Mouse (Mus musculus): ENCODE results near the gene Vcl. TPM values are rescaled to one million over a fixed set of nuclear protein-coding genes. Genes with fewer than 3 reads are reported as not detected.
A peak's percentile ranks its signal among the peaks of the same experiment; 100 is the strongest.

Vcl gene
- polyA plus RNA-seq, 1 experiment = 494 TPM

DNA sequence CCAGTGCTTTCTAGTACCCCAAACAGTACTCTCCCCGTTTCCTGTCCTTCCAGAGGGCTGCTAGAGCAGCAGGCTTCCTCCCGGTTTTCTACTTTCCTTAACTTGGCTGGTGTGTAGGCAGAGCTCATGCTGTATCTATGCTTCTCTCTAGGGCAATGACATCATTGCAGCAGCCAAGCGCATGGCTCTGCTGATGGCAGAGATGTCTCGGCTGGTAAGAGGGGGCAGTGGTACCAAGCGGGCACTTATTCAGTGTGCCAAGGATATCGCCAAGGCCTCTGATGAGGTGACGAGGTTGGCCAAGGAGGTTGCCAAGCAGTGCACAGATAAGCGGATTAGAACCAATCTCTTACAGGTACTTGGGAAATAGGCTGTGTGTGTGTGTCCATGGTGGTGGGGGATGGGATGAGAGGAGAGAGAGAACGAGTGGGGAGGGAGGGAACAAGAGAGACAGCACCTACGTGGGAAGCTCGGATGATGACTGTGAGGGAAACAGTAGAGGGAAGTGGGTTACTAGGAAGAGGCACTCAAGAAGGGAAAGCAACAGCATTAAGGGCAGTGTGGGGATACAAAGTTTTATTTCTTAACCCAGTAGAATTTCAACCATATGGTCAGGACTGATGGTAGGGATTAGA lies 99.9 kb downstream of the Vcl start:
- TF ChIP-seq POLR2A (IDR thresholded peaks at IDR 0.05; ENCODE audit: low read depth, low read length) = no peak
- TF ChIP-seq CTCF (IDR thresholded peaks at IDR 0.05; ENCODE audit: borderline replicate concordance, insufficient read depth, low read length) = no peak
- H3K4me1 ChIP-seq (ENCODE audit: control insufficient read depth, insufficient read depth, low read length) = peaks cover 4% of the 10 kb centered on the region; the same call in 1 of the 2 replicates
- H3K4me3 ChIP-seq (ENCODE audit: insufficient read depth, low read length) = no peak overlapping the region
- no peak overlapping the region for H3K27ac ChIP-seq (ENCODE audit: insufficient read depth, low read length)

DNA sequence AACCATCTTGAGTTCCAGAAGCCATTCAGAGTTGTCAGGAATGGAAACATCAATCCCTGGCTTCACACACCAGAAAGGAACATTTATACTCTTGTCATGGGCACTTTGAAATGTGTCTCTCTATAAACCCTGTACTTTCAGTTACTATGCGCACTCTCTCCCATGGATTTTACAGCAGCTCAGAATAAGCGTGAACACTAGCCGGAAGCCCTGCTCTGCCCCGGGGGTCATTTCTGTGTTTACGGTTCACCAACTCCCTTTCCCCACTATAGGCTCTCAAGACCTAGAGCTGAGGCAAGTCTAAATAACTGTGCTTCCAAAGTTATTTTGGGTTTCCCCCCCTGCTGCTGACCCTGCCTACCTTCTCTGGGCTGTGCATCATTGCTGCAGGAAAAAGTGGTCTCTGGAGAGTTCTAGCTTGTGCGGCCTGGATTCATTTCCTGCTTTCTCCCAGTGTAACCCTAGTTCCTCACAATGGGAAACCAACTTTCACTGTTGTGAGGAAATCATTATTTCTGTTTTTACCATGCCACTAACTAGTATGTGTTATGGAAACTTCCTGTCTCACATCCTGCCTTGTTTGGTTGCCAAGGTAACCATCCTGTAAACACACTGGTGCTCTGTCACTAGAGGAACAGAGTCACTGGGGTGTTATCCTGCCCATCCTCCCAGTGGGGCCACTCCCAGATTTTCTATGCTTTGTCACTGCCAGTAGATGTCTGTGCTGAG lies 102.7 kb downstream of the Vcl start:
- Histone ChIP-seq H3K4me3 (ENCODE audit: insufficient read depth, low read length) (no peak overlapping the region), H3K27ac (ENCODE audit: insufficient read depth, low read length) (peak overlapping the region; percentile 16; the same call in 1 of the 2 replicates), H3K4me1 (ENCODE audit: control insufficient read depth, insufficient read depth, low read length) (peaks cover 2% of the 10 kb centered on the region; the same call in 1 of the 2 replicates)
- TF ChIP-seq CTCF (IDR thresholded peaks at IDR 0.05; ENCODE audit: borderline replicate concordance, insufficient read depth, low read length) = no peak
- no peak for TF ChIP-seq POLR2A (IDR thresholded peaks at IDR 0.05; ENCODE audit: low read depth, low read length)

DNA sequence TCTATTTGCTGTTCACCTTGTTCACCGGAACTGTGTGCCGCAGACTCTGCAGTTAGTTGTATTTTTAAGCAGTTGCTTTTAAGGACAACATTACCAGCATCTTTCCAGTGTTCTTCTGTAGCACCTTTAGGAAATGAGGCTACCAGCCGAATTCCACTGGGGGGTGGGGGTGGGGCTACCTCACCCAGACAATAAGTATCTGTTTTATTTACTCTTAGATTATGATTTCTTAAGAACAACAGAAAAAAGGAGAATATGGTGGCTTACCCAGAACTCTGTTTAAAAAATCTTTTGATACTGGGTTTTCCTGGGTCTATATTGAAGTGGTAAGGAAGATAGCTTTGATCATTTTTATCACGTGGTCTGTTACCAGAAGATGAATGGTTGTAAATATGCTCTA lies 105.1 kb downstream of the Vcl start:
- Histone ChIP-seq H3K4me3 (ENCODE audit: insufficient read depth, low read length) (no peak overlapping the region), H3K27ac (ENCODE audit: insufficient read depth, low read length) (no peak overlapping the region), H3K4me1 (ENCODE audit: control insufficient read depth, insufficient read depth, low read length) (peaks cover 2% of the 10 kb centered on the region; the same call in 1 of the 2 replicates)
- TF ChIP-seq POLR2A (IDR thresholded peaks at IDR 0.05; ENCODE audit: low read depth, low read length) (no peak), CTCF (IDR thresholded peaks at IDR 0.05; ENCODE audit: borderline replicate concordance, insufficient read depth, low read length) (no peak)

DNA sequence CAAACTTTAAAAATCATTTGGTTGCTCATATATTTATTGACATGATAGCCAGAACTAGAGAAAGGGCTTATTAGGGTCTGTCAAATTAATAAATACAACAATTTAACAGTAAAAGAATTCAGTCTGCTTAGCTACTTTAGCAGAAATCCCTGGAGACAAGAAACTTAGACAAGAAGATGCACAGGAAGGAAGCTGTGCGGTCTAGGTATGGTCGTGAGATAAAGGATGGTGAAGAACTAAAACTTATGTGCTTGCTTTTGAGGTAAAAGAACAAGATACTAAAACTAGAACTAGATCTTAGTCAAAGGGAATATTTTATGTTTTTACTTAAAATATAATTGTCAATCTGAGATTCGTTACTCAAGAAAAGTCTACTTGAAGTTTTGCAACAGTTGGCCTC lies 105.6 kb downstream of the Vcl start:
- Histone ChIP-seq H3K4me3 (ENCODE audit: insufficient read depth, low read length) (no peak overlapping the region), H3K27ac (ENCODE audit: insufficient read depth, low read length) (no peak overlapping the region), H3K4me1 (ENCODE audit: control insufficient read depth, insufficient read depth, low read length) (peaks cover 2% of the 10 kb centered on the region; the same call in 1 of the 2 replicates)
- TF ChIP-seq CTCF (IDR thresholded peaks at IDR 0.05; ENCODE audit: borderline replicate concordance, insufficient read depth, low read length) (no peak), POLR2A (IDR thresholded peaks at IDR 0.05; ENCODE audit: low read depth, low read length) (no peak)

DNA sequence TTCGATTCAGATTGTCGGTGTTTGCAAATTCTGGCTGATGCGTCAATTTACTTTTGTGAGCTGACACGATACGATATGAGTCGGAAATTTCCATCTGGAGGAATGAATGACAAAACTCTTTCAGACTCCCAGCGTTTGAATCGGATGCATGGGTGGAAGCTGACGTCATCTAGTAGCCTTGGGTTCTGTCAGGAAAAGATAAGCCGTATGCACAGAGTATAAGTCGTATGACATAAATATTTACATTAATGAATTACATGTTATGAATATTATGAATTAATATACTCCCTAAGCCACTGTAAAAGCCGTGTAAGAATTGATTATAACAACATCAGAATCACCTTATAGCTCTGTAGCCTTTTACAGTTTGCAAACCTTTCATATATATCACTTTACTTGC lies 109.9 kb downstream of the Vcl start:
- Histone ChIP-seq H3K4me1 (ENCODE audit: control insufficient read depth, insufficient read depth, low read length) (no peaks in the 10 kb centered on the region), H3K4me3 (ENCODE audit: insufficient read depth, low read length) (no peak overlapping the region), H3K27ac (ENCODE audit: insufficient read depth, low read length) (no peak overlapping the region)
- no peak for TF ChIP-seq POLR2A (IDR thresholded peaks at IDR 0.05; ENCODE audit: low read depth, low read length)
- no peak for TF ChIP-seq CTCF (IDR thresholded peaks at IDR 0.05; ENCODE audit: borderline replicate concordance, insufficient read depth, low read length)

DNA sequence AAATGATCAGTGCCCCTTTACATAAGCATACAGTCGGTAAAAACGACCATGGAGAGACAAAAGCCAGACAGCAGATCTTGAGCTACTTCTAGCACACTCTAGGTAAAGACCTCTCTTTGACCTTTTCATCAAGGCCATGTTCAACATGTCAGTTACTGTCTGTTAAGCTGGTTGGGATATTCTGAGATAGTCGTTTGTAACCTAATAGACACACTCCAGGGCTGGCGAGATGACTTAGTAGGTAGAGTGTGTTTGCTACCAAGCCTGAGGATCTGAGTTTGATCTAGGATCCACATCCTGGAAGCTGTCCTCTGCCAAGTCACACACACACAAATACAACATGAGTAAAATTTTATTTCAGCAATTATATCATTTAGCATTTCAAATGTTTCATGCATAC lies 110.4 kb downstream of the Vcl start:
- Histone ChIP-seq H3K4me1 (ENCODE audit: control insufficient read depth, insufficient read depth, low read length) (no peaks in the 10 kb centered on the region), H3K4me3 (ENCODE audit: insufficient read depth, low read length) (no peak overlapping the region), H3K27ac (ENCODE audit: insufficient read depth, low read length) (no peak overlapping the region)
- TF ChIP-seq CTCF (IDR thresholded peaks at IDR 0.05; ENCODE audit: borderline replicate concordance, insufficient read depth, low read length) = no peak
- TF ChIP-seq POLR2A (IDR thresholded peaks at IDR 0.05; ENCODE audit: low read depth, low read length) = no peak

DNA sequence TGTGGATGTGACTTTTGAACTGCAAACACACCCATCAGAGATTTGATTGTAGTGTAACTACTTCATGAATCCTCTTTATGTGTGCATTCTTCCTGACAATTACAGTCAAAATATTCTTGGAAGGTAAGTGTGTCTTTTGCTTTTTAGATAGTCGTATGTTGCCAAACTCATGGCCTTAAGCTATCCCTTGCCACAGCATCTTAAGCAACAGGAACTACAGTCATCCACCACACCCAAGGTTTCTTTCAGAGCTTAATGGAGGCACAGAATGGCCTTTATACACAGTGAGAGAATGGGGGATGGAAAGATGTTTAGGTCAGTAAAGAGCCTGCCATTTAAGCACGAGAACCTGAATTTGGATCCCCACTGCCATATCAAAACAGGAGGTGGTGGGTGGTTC lies 118.6 kb downstream of the Vcl start:
- no peak overlapping the region for H3K4me3 ChIP-seq (ENCODE audit: insufficient read depth, low read length)
- H3K4me1 ChIP-seq (ENCODE audit: control insufficient read depth, insufficient read depth, low read length) = 0 out of 2 replicates have a peak, but pooled peaks cover 2% of the 10 kb centered on the region
- TF ChIP-seq POLR2A (IDR thresholded peaks at IDR 0.05; ENCODE audit: low read depth, low read length) = no peak
- TF ChIP-seq CTCF (IDR thresholded peaks at IDR 0.05; ENCODE audit: borderline replicate concordance, insufficient read depth, low read length) = no peak
- H3K27ac ChIP-seq (ENCODE audit: insufficient read depth, low read length) = no peak overlapping the region

DNA sequence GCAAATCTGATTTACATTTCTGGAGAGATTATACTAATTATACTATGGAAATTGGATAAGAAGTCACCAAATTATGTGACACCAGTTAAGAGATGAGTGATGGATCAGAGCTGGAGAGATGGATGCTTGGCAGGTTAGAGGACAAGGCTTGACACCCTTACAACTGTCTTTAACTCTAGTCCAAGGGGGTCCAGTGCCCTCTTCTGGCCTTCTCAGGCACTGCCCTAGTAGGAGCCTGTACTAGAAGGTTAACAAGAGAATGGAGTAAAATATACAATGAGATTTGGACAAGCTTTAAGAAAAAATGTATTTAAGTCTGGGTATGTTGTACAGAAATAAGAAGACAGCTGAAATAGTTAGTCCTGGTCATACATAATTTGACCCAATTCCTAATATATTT lies 119.7 kb downstream of the Vcl start:
- Histone ChIP-seq H3K4me1 (ENCODE audit: control insufficient read depth, insufficient read depth, low read length) (0 out of 2 replicates have a peak, but pooled peaks cover 2% of the 10 kb centered on the region), H3K27ac (ENCODE audit: insufficient read depth, low read length) (no peak overlapping the region), H3K4me3 (ENCODE audit: insufficient read depth, low read length) (no peak overlapping the region)
- TF ChIP-seq POLR2A (IDR thresholded peaks at IDR 0.05; ENCODE audit: low read depth, low read length) = no peak
- no peak for TF ChIP-seq CTCF (IDR thresholded peaks at IDR 0.05; ENCODE audit: borderline replicate concordance, insufficient read depth, low read length)

DNA sequence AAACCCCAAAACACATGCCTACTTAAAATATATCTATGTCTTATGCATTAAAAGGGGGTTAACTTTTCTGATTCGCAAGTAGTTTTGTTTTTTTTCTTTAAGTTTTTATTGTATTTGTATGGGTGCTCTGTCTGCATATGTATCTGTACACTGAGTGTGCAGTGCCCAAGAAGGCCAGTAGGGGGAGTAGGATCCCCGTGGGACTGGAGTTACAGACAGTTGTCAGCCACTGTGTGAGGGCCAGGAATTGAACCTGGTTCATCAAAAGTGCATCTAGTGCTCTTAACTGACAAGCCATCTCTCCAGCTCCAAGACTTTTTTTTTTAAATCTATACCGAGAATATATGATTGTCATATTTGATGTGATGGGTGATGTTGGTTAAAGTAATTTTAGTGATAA lies 121.5 kb downstream of the Vcl start:
- TF ChIP-seq CTCF (IDR thresholded peaks at IDR 0.05; ENCODE audit: borderline replicate concordance, insufficient read depth, low read length) (no peak), POLR2A (IDR thresholded peaks at IDR 0.05; ENCODE audit: low read depth, low read length) (no peak)
- Histone ChIP-seq H3K27ac (ENCODE audit: insufficient read depth, low read length) (no peak overlapping the region), H3K4me3 (ENCODE audit: insufficient read depth, low read length) (peak overlapping the region; percentile 99), H3K4me1 (ENCODE audit: control insufficient read depth, insufficient read depth, low read length) (0 out of 2 replicates have a peak, but pooled peaks cover 2% of the 10 kb centered on the region)

All from embryonic fibroblast, embryonic 13.5 days (primary cell).